Mouse (Mus musculus) liver, embryonic 12.5 days (tissue): ENCODE results near the gene Birc3. TPM values are rescaled to one million over a fixed set of nuclear protein-coding genes. Genes with fewer than 3 reads are reported as not detected.
"Not testable (repeated sequence)": the region's sequence is repeated elsewhere in the genome, so short reads cannot be mapped to it uniquely, and the experiment has no call there.

ENCODE experiments used
- ATAC-seq: fragments of 200-750 bp; cut with Nextera tagmentation; 2 replicates; pipeline ENCODE4 v1.8.0; 2017; ENCODE audit warnings: moderate number of reproducible peaks, mild to moderate bottlenecking, moderate library complexity
- H3K27ac ChIP-seq: fragments of 300-500 bp; sonication (generic); 2 replicates; pipeline ENCODE4 v1.5.1; 2016; ENCODE audit warnings: mild to moderate bottlenecking
- H3K27me3 ChIP-seq: fragments of 300-500 bp; sonication (generic); replicated peaks from 2 replicates; pipeline ENCODE4 v1.6.1; 2016; ENCODE audit warnings: mild to moderate bottlenecking, moderate library complexity
- H3K36me3 ChIP-seq: fragments of 300-500 bp; sonication (generic); 2 replicates; pipeline ENCODE4 v1.6.1; 2016; ENCODE audit warnings: mild to moderate bottlenecking, moderate library complexity
- H3K4me1 ChIP-seq: fragments of 300-500 bp; sonication (generic); 2 replicates; pipeline ENCODE4 v1.6.1; 2016
- H3K4me2 ChIP-seq: fragments of 300-500 bp; sonication (generic); 2 replicates; pipeline ENCODE4 v1.6.1; 2016; ENCODE audit warnings: mild to moderate bottlenecking, moderate library complexity
- H3K4me3 ChIP-seq: fragments of 300-500 bp; sonication (generic); 2 replicates; pipeline ENCODE4 v1.5.1; 2016; ENCODE audit warnings: mild to moderate bottlenecking, moderate library complexity
- H3K9ac ChIP-seq: fragments of 300-500 bp; sonication (generic); 2 replicates; pipeline ENCODE4 v1.6.1; 2016; ENCODE audit warnings: mild to moderate bottlenecking, moderate library complexity
- H3K9me3 ChIP-seq: fragments of 300-500 bp; sonication (generic); replicated peaks from 2 replicates; pipeline ENCODE4 v1.6.1; 2016; ENCODE audit warnings: mild to moderate bottlenecking, moderate library complexity
- WGBS: fragments of 180-500 bp; shearing (Covaris S2); methylation state at CpG from one replicate; pipeline ENCODE4 v1.1.7; 2016; ENCODE audit not compliant: insufficient replicate concordance; 5-methylcytosine and 5-hydroxymethylcytosine counted together
- polyA plus RNA-seq: library from polyadenylated mRNA; unstranded; fragments of >200 nt; fragmentation: Nextera tagmentation; extraction: Ambion mirVana; gene quantifications from 2 replicates; pipeline ENCODE4 v1.2.1, GENCODE M21; 2016

Birc3 gene
- polyA plus RNA-seq, 1 experiment from 2014 or later = 6.7 TPM

GRCm38 (mm10) chr9:7891177-7891576, 18.2 kb upstream of the Birc3 start:
- Histone ChIP-seq H3K9me3 (no peaks in the 10 kb centered on the region), H3K4me3 (no peak overlapping the region), H3K4me1 (no peaks in the 10 kb centered on the region), H3K4me2 (no peak overlapping the region), H3K27me3 (no peaks in the 10 kb centered on the region), H3K27ac (no peak overlapping the region), H3K9ac (no peak overlapping the region), H3K36me3 (no peaks in the 10 kb centered on the region)
- WGBS = 53% methylated on average over 1 of the region's 1 CpGs
- no peak for ATAC-seq

GRCm38 (mm10) chr9:7884346-7884745, 11.4 kb upstream of the Birc3 start:
- no peak for ATAC-seq
- Histone ChIP-seq H3K36me3 (no peaks in the 10 kb centered on the region), H3K4me2 (no peak overlapping the region), H3K9me3 (peaks cover 8% of the 10 kb centered on the region), H3K9ac (no peak overlapping the region), H3K4me3 (no peak overlapping the region), H3K27me3 (no peaks in the 10 kb centered on the region), H3K27ac (no peak overlapping the region), H3K4me1 (no peaks in the 10 kb centered on the region)
- WGBS = 91% methylated on average over 3 of the region's 3 CpGs

- 73% methylated on average over 1 of the region's 1 CpGs for WGBS
- H3K4me3 ChIP-seq = no peak overlapping the region
- H3K27ac ChIP-seq = no peak overlapping the region
Observed at GRCm38 (mm10) chr9:7882304-7882865, 9.4 kb upstream of the Birc3 start.

GRCm38 (mm10) chr9:7873511-7874211, 675 bp upstream of the Birc3 start:
- H3K27me3 ChIP-seq = 0 out of 2 replicates have a peak, but pooled peaks cover 5% of the 10 kb centered on the region
- H3K4me1 ChIP-seq = peaks cover 29% of the 10 kb centered on the region
- no peak for ATAC-seq
- no peaks in the 10 kb centered on the region for H3K9me3 ChIP-seq
- H3K36me3 ChIP-seq = peaks cover 3% of the 10 kb centered on the region; the same call in 1 of the 2 replicates
- H3K4me2 ChIP-seq = peak overlapping the region; percentile 88
- 77% methylated on average over 8 of the region's 8 CpGs for WGBS
- H3K4me3 ChIP-seq = peak overlapping the region; percentile 66
- H3K27ac ChIP-seq = peak overlapping the region; percentile 76
- H3K9ac ChIP-seq = peak overlapping the region; percentile 73

More at GRCm38 (mm10) chr9:7882304-7882865, 9.4 kb upstream of the Birc3 start:
- Histone ChIP-seq H3K4me1 (no peaks in the 10 kb centered on the region), H3K4me2 (no peak overlapping the region), H3K27me3 (0 out of 2 replicates have a peak, but pooled peaks cover 5% of the 10 kb centered on the region), H3K36me3 (no peaks in the 10 kb centered on the region), H3K9me3 (peaks cover 8% of the 10 kb centered on the region), H3K9ac (no peak overlapping the region)
- no peak for ATAC-seq

- 10% methylated on average over 22 of the region's 23 CpGs for WGBS
- Histone ChIP-seq H3K9me3 (no peaks in the 10 kb centered on the region), H3K27me3 (no peaks in the 10 kb centered on the region), H3K9ac (peak overlapping the region; percentile 73), H3K36me3 (peaks cover 11% of the 10 kb centered on the region), H3K4me1 (peaks cover 34% of the 10 kb centered on the region), H3K4me3 (peak overlapping the region; percentile 66), H3K27ac (peak overlapping the region; percentile 76), H3K4me2 (peak overlapping the region; percentile 88)
- ATAC-seq = peak; percentile 43
Observed at GRCm38 (mm10) chr9:7872044-7872774, 777 bp downstream of the Birc3 start.

- Histone ChIP-seq H3K4me1 (peaks cover 34% of the 10 kb centered on the region), H3K36me3 (peaks cover 13% of the 10 kb centered on the region), H3K27me3 (no peaks in the 10 kb centered on the region), H3K4me2 (peak overlapping the region; percentile 88), H3K9ac (0 out of 2 replicates have a peak overlapping the region, but pooled peaks have one; percentile 73), H3K27ac (0 out of 2 replicates have a peak overlapping the region, but pooled peaks have one; percentile 4), H3K4me3 (no peak overlapping the region; the same call in 1 of the 2 replicates), H3K9me3 (no peaks in the 10 kb centered on the region)
- no peak for ATAC-seq
- 55% methylated on average over 4 of the region's 4 CpGs for WGBS
Observed at GRCm38 (mm10) chr9:7871316-7872043, 1.5 kb downstream of the Birc3 start.

- Histone ChIP-seq H3K36me3 (peaks cover 13% of the 10 kb centered on the region), H3K4me3 (no peak overlapping the region), H3K4me1 (peaks cover 34% of the 10 kb centered on the region), H3K9ac (no peak overlapping the region), H3K27me3 (no peaks in the 10 kb centered on the region), H3K9me3 (no peaks in the 10 kb centered on the region), H3K27ac (peak overlapping the region; percentile 1; the same call in 1 of the 2 replicates), H3K4me2 (0 out of 2 replicates have a peak overlapping the region, but pooled peaks have one; percentile 88)
- WGBS = 75% methylated on average over 10 of the region's 10 CpGs
- no peak for ATAC-seq
Observed at GRCm38 (mm10) chr9:7870556-7871315, 2.2 kb downstream of the Birc3 start.

GRCm38 (mm10) chr9:7868838-7869491, 4.0 kb downstream of the Birc3 start:
- Histone ChIP-seq H3K9me3 (no peaks in the 10 kb centered on the region), H3K9ac (no peak overlapping the region), H3K27me3 (no peaks in the 10 kb centered on the region), H3K4me3 (no peak overlapping the region), H3K4me1 (peaks cover 34% of the 10 kb centered on the region), H3K36me3 (peaks cover 16% of the 10 kb centered on the region), H3K27ac (no peak overlapping the region), H3K4me2 (no peak overlapping the region)
- WGBS = 68% methylated on average over 4 of the region's 4 CpGs
- no peak for ATAC-seq

GRCm38 (mm10) chr9:7867981-7868380, 5.0 kb downstream of the Birc3 start:
- Histone ChIP-seq H3K9me3 (no peaks in the 10 kb centered on the region), H3K4me2 (no peak overlapping the region), H3K9ac (no peak overlapping the region), H3K4me1 (peaks cover 28% of the 10 kb centered on the region), H3K27ac (no peak overlapping the region), H3K36me3 (peaks cover 16% of the 10 kb centered on the region), H3K27me3 (no peaks in the 10 kb centered on the region), H3K4me3 (no peak overlapping the region)
- 61% methylated on average over 3 of the region's 3 CpGs for WGBS
- ATAC-seq = no peak

- H3K36me3 ChIP-seq = peaks cover 16% of the 10 kb centered on the region
- H3K4me1 ChIP-seq = peaks cover 21% of the 10 kb centered on the region
- H3K4me2 ChIP-seq, H3K9me3 ChIP-seq, H3K4me3 ChIP-seq, H3K27ac ChIP-seq, ATAC-seq, H3K9ac ChIP-seq, H3K27me3 ChIP-seq: not testable (repeated sequence)
- 80% methylated on average over 2 of the region's 2 CpGs for WGBS
Observed at GRCm38 (mm10) chr9:7866981-7867380, 6.0 kb downstream of the Birc3 start.
